Mouse (Mus musculus): ENCODE measurements around the gene Grik1. TPM values are rescaled to one million over a fixed set of nuclear protein-coding genes. Genes with fewer than 3 reads are reported as not detected.

The Grik1 gene
- polyA plus RNA-seq, 1 experiment from 2014 or later: 1.5 TPM

DNA sequence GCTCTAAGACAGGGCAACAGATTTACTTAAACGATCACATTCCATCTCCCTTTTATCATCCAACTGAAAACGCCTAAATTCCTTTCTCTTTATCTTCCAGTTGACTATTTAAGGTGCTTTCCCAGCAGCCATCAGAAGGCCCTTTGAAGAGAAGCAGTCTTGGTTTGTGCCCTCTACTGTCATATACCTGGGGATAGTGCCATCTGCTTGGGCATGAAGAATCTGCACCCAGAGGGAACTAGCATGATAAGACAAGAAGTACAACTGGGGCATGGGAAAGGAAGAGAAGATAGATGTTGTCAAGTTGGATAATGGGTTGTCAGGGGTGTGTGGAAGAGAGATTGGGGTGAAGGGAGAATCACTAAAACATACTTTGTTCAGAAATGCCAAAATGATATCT is 157.1 kb downstream of the Grik1 start:
- no peaks in the 10 kb centered on the region for H3K9me3 ChIP-seq
- WGBS: 84% methylated on average over 2 of the region's 2 CpGs

DNA sequence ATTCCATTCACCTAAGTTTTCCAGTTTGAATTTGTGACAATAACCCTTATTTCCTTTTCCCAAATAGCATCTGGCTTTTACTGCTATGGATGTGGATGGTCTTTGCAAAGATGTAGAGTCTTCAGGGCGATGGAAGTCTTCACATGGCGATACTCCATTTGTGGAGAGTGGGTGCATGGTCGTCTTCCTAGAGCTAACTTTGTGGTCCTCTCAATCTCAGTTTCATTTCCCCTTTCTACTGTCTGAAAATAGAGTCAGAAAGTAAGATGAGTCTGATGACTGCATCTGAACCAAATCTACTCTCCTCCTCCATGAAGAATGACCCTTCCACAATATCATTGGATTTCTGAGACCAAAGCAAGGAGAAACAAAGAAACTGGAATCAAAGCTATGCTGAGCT is 159.0 kb downstream of the Grik1 start:
- H3K9me3 ChIP-seq: no peaks in the 10 kb centered on the region
- 88% methylated on average over 3 of the region's 3 CpGs for WGBS
- no peak overlapping the region for H3K4me3 ChIP-seq
- H3K36me3 ChIP-seq (replicated peaks): no peaks in the 10 kb centered on the region
- H3K4me1 ChIP-seq: no peaks in the 10 kb centered on the region
- H3K27ac ChIP-seq (replicated peaks): no peak overlapping the region
- no peak for DNase-seq (ENCODE audit: low spot score)
- no peaks in the 10 kb centered on the region for H3K27me3 ChIP-seq (replicated peaks; ENCODE audit: low read depth, poor library complexity, severe bottlenecking)

More for the DNA sequence above, 157.1 kb downstream of the Grik1 start:
- Histone ChIP-seq H3K27me3 (replicated peaks; ENCODE audit: low read depth, poor library complexity, severe bottlenecking) (no peaks in the 10 kb centered on the region), H3K4me3 (no peak overlapping the region), H3K27ac (replicated peaks) (no peak overlapping the region), H3K36me3 (replicated peaks) (no peaks in the 10 kb centered on the region), H3K4me1 (no peaks in the 10 kb centered on the region)
- no peak for DNase-seq (ENCODE audit: low spot score)

DNA sequence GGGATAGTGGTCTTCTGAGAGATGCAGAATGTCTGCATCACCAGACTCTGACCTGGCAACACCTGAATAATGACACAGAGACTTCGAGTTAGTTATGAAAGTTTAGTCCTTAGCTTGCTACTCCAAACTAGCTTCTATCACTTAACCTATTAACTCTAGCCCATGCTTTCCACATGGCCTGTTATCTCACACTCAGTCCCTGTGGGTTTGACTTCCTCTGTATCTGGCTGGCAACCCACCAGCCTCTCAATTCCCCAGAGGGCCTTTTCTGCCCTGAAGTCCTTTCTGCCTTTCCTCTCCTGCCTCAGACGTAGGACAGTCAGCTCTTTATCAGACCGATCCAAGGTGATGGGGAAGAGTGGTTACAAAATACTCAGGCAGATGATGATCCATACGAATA is 165.0 kb downstream of the Grik1 start:
- Histone ChIP-seq H3K9me3 (no peaks in the 10 kb centered on the region), H3K27me3 (replicated peaks; ENCODE audit: low read depth, poor library complexity, severe bottlenecking) (no peaks in the 10 kb centered on the region), H3K27ac (replicated peaks) (no peak overlapping the region), H3K4me1 (no peaks in the 10 kb centered on the region), H3K36me3 (replicated peaks) (no peaks in the 10 kb centered on the region), H3K4me3 (no peak overlapping the region)
- no peak for DNase-seq (ENCODE audit: low spot score)
- WGBS: 79% methylated on average over 4 of the region's 4 CpGs

DNA sequence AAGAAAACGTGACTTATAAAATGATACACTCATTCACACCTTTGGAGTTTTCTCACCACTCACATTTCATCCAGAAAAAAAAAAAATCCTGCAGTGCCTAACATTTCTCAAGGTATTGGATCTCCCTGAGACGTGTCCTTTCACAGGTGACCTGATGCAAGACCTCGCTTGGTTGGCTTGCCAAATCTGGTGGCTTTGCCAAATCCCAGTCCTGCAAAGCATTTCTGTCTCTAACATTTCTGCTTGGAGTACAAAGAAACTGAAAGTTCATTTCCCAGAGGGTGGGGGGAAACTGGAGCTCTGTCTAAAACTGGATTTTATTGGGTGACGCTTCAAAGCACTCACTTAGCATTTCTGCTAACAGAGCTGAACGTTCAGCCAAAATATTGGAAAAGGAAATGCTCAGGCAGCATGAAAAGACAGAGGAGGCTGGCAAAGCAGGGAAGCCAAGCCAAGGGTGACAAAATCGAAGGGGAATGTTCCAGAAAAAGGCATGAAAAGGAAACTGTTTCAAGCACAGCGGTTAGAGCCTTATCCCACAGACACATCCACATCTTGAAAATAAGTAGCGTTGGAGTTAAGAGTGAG is 177.4 kb downstream of the Grik1 start:
- Histone ChIP-seq H3K4me1 (no peaks in the 10 kb centered on the region), H3K9me3 (no peaks in the 10 kb centered on the region)

DNA sequence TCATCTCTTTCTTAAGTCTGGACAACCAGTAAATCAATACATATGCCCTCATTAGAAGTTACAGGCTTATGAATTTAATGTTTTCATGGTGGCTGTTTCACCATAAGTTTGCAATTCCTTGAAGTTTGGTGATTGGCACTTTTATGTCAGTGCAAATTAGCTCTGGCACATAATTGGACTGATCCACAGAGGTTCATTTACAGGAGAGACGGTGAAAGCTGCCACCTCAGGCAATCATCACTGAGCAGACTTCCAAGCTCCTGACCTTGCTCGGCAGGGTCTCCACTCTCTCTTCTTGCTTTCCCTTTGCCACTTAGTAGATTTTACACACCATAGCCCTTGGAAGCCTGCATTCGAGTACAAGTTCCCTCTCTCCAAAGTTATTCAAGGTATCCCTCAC is 178.6 kb downstream of the Grik1 start:
- H3K36me3 ChIP-seq (replicated peaks): no peaks in the 10 kb centered on the region
- no peaks in the 10 kb centered on the region for H3K9me3 ChIP-seq
- 53% methylated on average over 3 of the region's 3 CpGs for WGBS
- no peak overlapping the region for H3K27ac ChIP-seq (replicated peaks)
- H3K4me1 ChIP-seq: no peaks in the 10 kb centered on the region
- no peak overlapping the region for H3K4me3 ChIP-seq
- H3K27me3 ChIP-seq (replicated peaks; ENCODE audit: low read depth, poor library complexity, severe bottlenecking): no peaks in the 10 kb centered on the region
- DNase-seq (ENCODE audit: low spot score): no peak

More for the DNA sequence above, 177.4 kb downstream of the Grik1 start:
- Histone ChIP-seq H3K27ac (replicated peaks) (no peak overlapping the region), H3K4me3 (no peak overlapping the region), H3K27me3 (replicated peaks; ENCODE audit: low read depth, poor library complexity, severe bottlenecking) (no peaks in the 10 kb centered on the region), H3K36me3 (replicated peaks) (no peaks in the 10 kb centered on the region)
- no peak for DNase-seq (ENCODE audit: low spot score)
- WGBS: 83% methylated on average over 8 of the region's 8 CpGs

DNA sequence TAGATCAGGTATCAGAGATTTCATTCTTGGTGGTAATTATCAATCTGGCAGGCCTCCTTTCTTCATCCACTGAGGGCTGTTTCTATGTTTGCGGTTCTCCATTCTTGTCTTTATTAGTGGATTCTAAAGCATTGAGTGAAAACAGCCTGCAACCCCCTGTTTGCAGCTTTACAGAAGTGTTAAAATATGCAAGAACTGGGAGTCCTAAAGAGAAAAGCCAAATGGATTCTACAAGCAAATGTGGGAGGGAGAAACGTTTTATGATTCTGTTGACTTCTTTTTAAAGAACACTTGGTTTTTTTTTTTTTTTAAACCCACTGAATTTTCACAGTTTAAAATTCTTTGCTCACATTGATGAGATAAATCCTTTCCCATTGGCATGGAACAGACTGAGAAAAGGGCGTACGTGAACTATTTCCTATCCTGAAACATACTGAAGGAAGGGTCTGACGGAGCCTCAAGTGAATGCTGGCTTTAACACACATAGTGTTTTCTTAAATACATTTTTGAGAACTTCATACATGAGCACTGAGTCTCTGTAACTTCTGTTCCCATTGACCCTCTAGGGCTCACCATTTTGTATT is 195.8 kb downstream of the Grik1 start:
- no peak for DNase-seq (ENCODE audit: low spot score)
- no peak overlapping the region for H3K27ac ChIP-seq (replicated peaks)
- H3K4me1 ChIP-seq: no peaks in the 10 kb centered on the region
- H3K36me3 ChIP-seq (replicated peaks): no peaks in the 10 kb centered on the region
- WGBS: 79% methylated on average over 5 of the region's 5 CpGs
- H3K27me3 ChIP-seq (replicated peaks; ENCODE audit: low read depth, poor library complexity, severe bottlenecking): no peaks in the 10 kb centered on the region
- H3K9me3 ChIP-seq: no peaks in the 10 kb centered on the region
- H3K4me3 ChIP-seq: no peak overlapping the region

DNA sequence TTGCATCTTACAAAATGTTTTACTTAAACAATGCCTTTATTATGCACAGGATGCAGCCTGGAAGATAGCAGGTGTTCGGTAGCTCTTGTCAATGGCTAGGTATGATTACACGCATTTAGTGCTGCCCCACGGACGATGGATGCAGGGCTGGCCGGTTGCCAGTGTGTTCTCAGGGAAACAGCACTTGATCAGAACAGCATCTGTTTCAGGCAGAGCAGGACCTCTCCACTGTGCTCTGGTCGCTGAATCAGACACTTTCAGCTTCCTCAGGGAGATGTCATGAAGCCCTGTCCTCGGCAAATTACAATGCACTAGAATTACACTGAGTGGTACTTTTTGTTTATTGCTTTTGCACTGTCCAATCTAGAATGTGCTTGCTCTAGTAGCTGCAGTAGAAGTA is 202.8 kb downstream of the Grik1 start:
- Histone ChIP-seq H3K36me3 (replicated peaks) (no peaks in the 10 kb centered on the region), H3K4me3 (no peak overlapping the region), H3K27me3 (replicated peaks; ENCODE audit: low read depth, poor library complexity, severe bottlenecking) (no peaks in the 10 kb centered on the region), H3K9me3 (no peaks in the 10 kb centered on the region), H3K4me1 (no peaks in the 10 kb centered on the region), H3K27ac (replicated peaks) (no peak overlapping the region)
- WGBS: 79% methylated on average over 7 of the region's 7 CpGs
- no peak for DNase-seq (ENCODE audit: low spot score)

DNA sequence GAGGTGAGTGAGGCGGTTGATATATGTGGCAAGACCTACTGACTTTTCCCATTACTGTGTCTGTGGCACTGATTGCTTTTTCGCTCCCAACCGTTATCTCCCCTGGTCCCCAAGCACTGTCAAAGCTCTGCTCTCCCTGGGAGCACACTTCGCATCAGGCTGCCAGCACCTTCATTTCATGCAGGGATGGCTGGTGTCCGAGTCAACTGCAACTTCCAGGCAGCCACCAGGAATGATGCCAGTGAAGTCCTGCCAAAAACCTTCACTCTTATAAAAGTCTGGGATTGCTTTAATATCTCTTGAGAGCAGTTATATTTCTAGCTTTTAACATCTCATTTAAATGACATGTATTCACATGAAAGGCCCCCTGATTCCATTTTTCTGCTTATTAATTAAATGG is 215.3 kb downstream of the Grik1 start:
- Histone ChIP-seq H3K4me1 (no peaks in the 10 kb centered on the region), H3K27me3 (replicated peaks; ENCODE audit: low read depth, poor library complexity, severe bottlenecking) (no peaks in the 10 kb centered on the region), H3K4me3 (no peak overlapping the region), H3K9me3 (no peaks in the 10 kb centered on the region), H3K27ac (replicated peaks) (no peak overlapping the region), H3K36me3 (replicated peaks) (no peaks in the 10 kb centered on the region)
- 86% methylated on average over 5 of the region's 5 CpGs for WGBS
- no peak for DNase-seq (ENCODE audit: low spot score)

DNA sequence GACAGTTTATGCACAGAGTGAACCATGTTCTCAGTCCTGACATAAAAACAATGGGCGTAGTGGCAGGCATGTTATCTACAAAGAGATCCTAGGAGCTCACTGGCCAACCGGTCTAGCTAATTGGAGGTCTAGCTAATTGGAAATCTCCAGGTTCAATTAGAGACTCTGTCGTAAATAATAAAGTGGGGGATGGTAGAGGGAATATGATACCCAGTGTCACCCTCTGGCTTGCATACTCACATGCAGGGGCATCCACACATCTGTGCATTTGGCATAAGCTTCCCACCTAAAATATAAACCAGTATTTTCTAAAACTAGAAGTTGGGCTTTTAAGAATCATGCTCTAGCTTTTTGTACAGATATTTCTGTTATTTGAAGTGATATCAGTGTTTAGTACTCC is 229.1 kb downstream of the Grik1 start:
- Histone ChIP-seq H3K4me1 (no peaks in the 10 kb centered on the region), H3K9me3 (no peaks in the 10 kb centered on the region), H3K27me3 (replicated peaks; ENCODE audit: low read depth, poor library complexity, severe bottlenecking) (no peaks in the 10 kb centered on the region), H3K27ac (replicated peaks) (no peak overlapping the region), H3K4me3 (no peak overlapping the region), H3K36me3 (replicated peaks) (no peaks in the 10 kb centered on the region)
- 71% methylated on average over 3 of the region's 3 CpGs for WGBS
- DNase-seq (ENCODE audit: low spot score): no peak

DNA sequence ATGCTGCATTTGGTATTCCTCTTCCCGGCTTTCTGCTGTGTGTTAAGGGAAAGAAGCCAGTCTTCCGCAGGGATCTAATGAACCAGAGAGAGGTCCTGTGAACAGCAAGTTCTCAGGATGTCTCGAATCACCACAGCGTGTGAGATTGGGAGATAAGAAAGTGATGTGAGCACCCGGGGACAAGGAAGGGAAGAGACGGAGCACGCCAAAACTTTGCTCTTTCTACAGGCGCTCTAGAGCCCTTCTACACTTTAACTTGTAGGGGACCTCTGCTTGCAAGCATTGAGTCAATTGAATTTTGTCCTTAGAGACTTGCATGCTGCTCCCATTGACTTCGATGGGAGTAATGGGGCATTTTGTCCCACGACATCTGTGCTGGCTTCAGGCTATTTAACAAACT is 241.9 kb downstream of the Grik1 start:
- Histone ChIP-seq H3K27me3 (replicated peaks; ENCODE audit: low read depth, poor library complexity, severe bottlenecking) (no peaks in the 10 kb centered on the region), H3K36me3 (replicated peaks) (no peaks in the 10 kb centered on the region), H3K4me3 (no peak overlapping the region), H3K9me3 (no peaks in the 10 kb centered on the region), H3K27ac (replicated peaks) (no peak overlapping the region), H3K4me1 (no peaks in the 10 kb centered on the region)
- no peak for DNase-seq (ENCODE audit: low spot score)
- WGBS: 87% methylated on average over 10 of the region's 10 CpGs

DNA sequence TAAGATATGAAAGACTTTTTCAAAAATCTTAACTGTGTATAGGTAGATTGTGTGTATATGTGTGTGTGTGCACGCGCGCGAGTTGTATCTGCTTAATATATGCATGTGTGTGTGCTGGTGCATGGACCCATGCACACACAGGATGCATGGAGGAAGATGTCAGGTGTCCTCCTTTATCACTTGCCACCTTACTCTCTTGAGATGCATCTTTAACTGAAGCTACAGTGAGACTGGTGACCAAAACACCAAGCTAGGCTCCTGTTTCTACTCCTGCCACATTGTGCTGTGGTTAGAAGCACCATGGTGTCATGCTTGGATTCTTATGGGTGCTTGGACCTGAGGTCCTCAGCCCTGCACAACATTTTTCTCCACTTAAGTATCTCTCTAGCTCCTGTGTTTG is 245.7 kb downstream of the Grik1 start:
- no peaks in the 10 kb centered on the region for H3K9me3 ChIP-seq
- H3K27ac ChIP-seq (replicated peaks): no peak overlapping the region
- 0 out of 2 replicates have a peak, but pooled peaks cover 5% of the 10 kb centered on the region for H3K4me1 ChIP-seq
- no peaks in the 10 kb centered on the region for H3K27me3 ChIP-seq (replicated peaks; ENCODE audit: low read depth, poor library complexity, severe bottlenecking)
- H3K4me3 ChIP-seq: no peak overlapping the region
- no peak for DNase-seq (ENCODE audit: low spot score)
- 96% methylated on average over 4 of the region's 4 CpGs for WGBS
- H3K36me3 ChIP-seq (replicated peaks): no peaks in the 10 kb centered on the region

DNA sequence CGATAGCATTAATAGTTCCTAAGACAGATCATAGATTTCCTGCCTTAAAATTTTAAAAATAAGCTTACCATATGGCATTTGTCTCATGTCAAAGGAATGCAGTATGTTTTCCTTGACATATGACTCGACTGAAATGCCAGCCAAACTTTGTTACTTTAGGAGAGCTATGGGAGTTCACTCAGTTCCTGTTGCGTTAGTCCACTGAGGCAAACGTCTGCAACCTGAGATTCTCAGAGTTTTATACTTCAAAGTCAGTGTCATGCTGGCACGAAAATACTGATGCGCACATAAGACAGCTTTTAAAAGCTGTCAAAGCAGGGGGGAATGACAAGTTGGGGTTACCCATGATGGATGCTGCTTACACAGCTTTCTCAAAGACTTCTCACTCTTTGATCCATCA is 247.6 kb downstream of the Grik1 start:
- DNase-seq (ENCODE audit: low spot score): no peak
- 64% methylated on average over 6 of the region's 6 CpGs for WGBS
- Histone ChIP-seq H3K9me3 (no peaks in the 10 kb centered on the region), H3K4me1 (0 out of 2 replicates have a peak, but pooled peaks cover 5% of the 10 kb centered on the region), H3K4me3 (no peak overlapping the region), H3K36me3 (replicated peaks) (no peaks in the 10 kb centered on the region), H3K27me3 (replicated peaks; ENCODE audit: low read depth, poor library complexity, severe bottlenecking) (no peaks in the 10 kb centered on the region), H3K27ac (replicated peaks) (no peak overlapping the region)

DNA sequence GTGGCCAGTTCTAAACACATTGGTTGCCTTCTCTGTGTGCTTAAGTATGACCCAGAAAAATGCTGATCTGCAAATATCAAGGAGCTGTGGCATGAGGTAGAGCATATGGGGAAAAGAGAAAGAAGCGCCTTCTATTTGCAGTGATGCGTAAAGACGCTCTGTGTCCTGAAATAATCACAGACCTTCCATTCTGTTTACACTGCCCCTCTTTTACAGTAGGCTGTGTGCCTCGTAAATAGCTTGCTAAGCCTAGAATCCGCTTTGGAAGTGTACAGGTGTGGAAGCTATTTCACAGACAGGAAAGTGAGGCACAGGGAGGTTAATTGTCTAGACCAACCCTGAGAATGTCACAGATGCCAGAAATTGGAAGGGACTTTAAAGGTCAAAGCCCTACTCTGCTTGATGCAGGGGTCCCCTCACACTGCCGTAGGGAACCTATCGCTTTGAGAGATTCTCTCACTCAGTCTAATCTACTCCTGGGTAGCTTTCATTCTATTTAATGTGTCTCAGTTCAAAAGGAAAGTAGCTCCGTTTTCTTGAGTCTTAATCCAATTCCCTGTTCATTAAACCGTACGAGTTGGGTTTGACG is 251.5 kb downstream of the Grik1 start:
- 83% methylated on average over 11 of the region's 11 CpGs for WGBS

More for the DNA sequence above, 251.5 kb downstream of the Grik1 start:
- H3K9me3 ChIP-seq: no peaks in the 10 kb centered on the region
- no peaks in the 10 kb centered on the region for H3K36me3 ChIP-seq (replicated peaks)
- DNase-seq (ENCODE audit: low spot score): no peak
- H3K4me1 ChIP-seq: 0 out of 2 replicates have a peak, but pooled peaks cover 5% of the 10 kb centered on the region
- H3K27ac ChIP-seq (replicated peaks): no peak overlapping the region
- no peak overlapping the region for H3K4me3 ChIP-seq
- H3K27me3 ChIP-seq (replicated peaks; ENCODE audit: low read depth, poor library complexity, severe bottlenecking): no peaks in the 10 kb centered on the region

Data from embryonic facial prominence, embryonic 10.5 days (tissue).